Mouse (Mus musculus) liver, embryonic 14.5 days (tissue): ENCODE measurements around the gene Tnfaip2. TPM values are rescaled to one million over a fixed set of nuclear protein-coding genes. Genes with fewer than 3 reads are reported as not detected.

Experiments used
- ATAC-seq: fragments of 200-750 bp; cut with Nextera tagmentation; 2 replicates; pipeline ENCODE4 v1.8.0; 2017; ENCODE audit warnings: moderate number of reproducible peaks, mild to moderate bottlenecking, moderate library complexity; ENCODE audit not compliant: insufficient read depth
- DNase-seq, 3 experiments: peaks; one replicate each; pipeline ENCODE4 v3.0.0-alpha.2; 2012 to 2013; ENCODE audit warnings: low read depth in 3 of 3, low spot score in 3 of 3
- H3K27ac ChIP-seq: fragments of 300-500 bp; sonication (generic); 2 replicates; pipeline ENCODE4 v1.5.1; 2014; ENCODE audit warnings: moderate library complexity, mild to moderate bottlenecking, control low read depth, inconsistent platforms
- H3K27me3 ChIP-seq: fragments of 300-500 bp; sonication (generic); 2 replicates; pipeline ENCODE4 v1.6.1; 2014; ENCODE audit warnings: mild to moderate bottlenecking, low read length, moderate library complexity; ENCODE audit not compliant: control insufficient read depth, insufficient read depth
- H3K36me3 ChIP-seq: fragments of 300-500 bp; sonication (generic); replicated peaks from 2 replicates; pipeline ENCODE4 v1.6.1; 2014; ENCODE audit warnings: low read depth; ENCODE audit not compliant: control insufficient read depth, insufficient read depth
- H3K4me1 ChIP-seq, 2 experiments: fragments of 200-500 bp in 1 of 2; fragments of 300-500 bp in 1 of 2; sonication (generic) in 1 of 2; replicated peaks; 2 replicates each; pipeline ENCODE4 v1.6.1; 2012 to 2014; ENCODE audit warnings: antibody characterized with exemption in 1 of 2, inconsistent platforms in 1 of 2, low read length in 1 of 2; ENCODE audit not compliant: control insufficient read depth in 2 of 2, insufficient read depth in 2 of 2
- H3K4me2 ChIP-seq: fragments of 300-500 bp; sonication (generic); 2 replicates; pipeline ENCODE4 v1.6.1; 2014; ENCODE audit warnings: low read depth, mild to moderate bottlenecking, control low read depth, moderate library complexity
- H3K4me3 ChIP-seq, 2 experiments: fragments of 200-500 bp in 1 of 2; fragments of 300-500 bp in 1 of 2; sonication (generic) in 1 of 2; 2 replicates each; pipeline ENCODE4 v1.5.1; 2012 to 2014; ENCODE audit warnings: low read depth in 2 of 2, low read length in 2 of 2, mild to moderate bottlenecking in 2 of 2, control low read depth in 1 of 2, inconsistent platforms in 1 of 2, moderate library complexity in 1 of 2; ENCODE audit not compliant: insufficient read depth in 1 of 2
- H3K9ac ChIP-seq: fragments of 300-500 bp; sonication (generic); replicated peaks from 2 replicates; pipeline ENCODE4 v1.6.1; 2014; ENCODE audit warnings: mild to moderate bottlenecking, control low read depth, moderate library complexity
- H3K9me3 ChIP-seq: fragments of 300-500 bp; sonication (generic); 2 replicates; pipeline ENCODE4 v1.6.1; 2016; ENCODE audit warnings: low read length, mixed read lengths; ENCODE audit not compliant: control insufficient read depth
- CTCF ChIP-seq: IDR thresholded peaks from 2 replicates; pipeline ENCODE4 v1.5.1; 2016; ENCODE audit warnings: antibody characterized with exemption, low read depth, control low read depth
- EP300 ChIP-seq: IDR thresholded peaks from 2 replicates; pipeline ENCODE4 v1.6.1; 2016; ENCODE audit warnings: antibody characterized with exemption, low read depth
- WGBS: fragments of 180-500 bp; shearing (Covaris S2); extraction: QIAGEN DNeasy Blood & Tissue Kit; methylation state at CpG from one replicate; pipeline ENCODE4 v1.1.7; 2014; ENCODE audit not compliant: insufficient replicate concordance; 5-methylcytosine and 5-hydroxymethylcytosine counted together
- polyA plus RNA-seq, 2 experiments: library from polyadenylated mRNA; depleted of rRNA in 1 of 2; stranded (reverse) in 1 of 2; unstranded in 1 of 2; fragments of >200 nt; fragmentation: Nextera tagmentation in 1 of 2; extraction: Ambion mirVana in 1 of 2; gene quantifications; 2 replicates each; pipeline versions ENCODE4 v1.2.1 to v1.2.3; 2012 to 2014

Tnfaip2 gene
- polyA plus RNA-seq, 2 experiments = 57.6 to 78.7 TPM

GRCm38 (mm10) chr12:111451561-111451960, 9.3 kb downstream of the Tnfaip2 start:
- 85% methylated on average over 7 of the region's 7 CpGs for WGBS
- Histone ChIP-seq H3K4me1 (peaks cover 0 to 5% of the 10 kb centered on the region in 2 experiments; a peak in 2 of 4 replicates), H3K36me3 (peaks cover 83% of the 10 kb centered on the region), H3K4me3 (no peak overlapping the region), H3K9me3 (no peaks in the 10 kb centered on the region), H3K27me3 (no peaks in the 10 kb centered on the region; the same call in 1 of the 2 replicates), H3K27ac (no peak overlapping the region), H3K9ac (no peak overlapping the region), H3K4me2 (no peak overlapping the region)
- DNase-seq (no peak), ATAC-seq (no peak)
- no peak for TF ChIP-seq EP300
- TF ChIP-seq CTCF = no peak

- H3K4me1 ChIP-seq = peaks cover 0 to 2% of the 10 kb centered on the region in 2 experiments; a peak in 1 of 4 replicates
- no peak overlapping the region for H3K9ac ChIP-seq
- no peak for DNase-seq
- WGBS = 55% methylated on average over 4 of the region's 4 CpGs
- no peak overlapping the region for H3K4me3 ChIP-seq
- no peaks in the 10 kb centered on the region; the same call in 1 of the 2 replicates for H3K27me3 ChIP-seq
- H3K9me3 ChIP-seq = no peaks in the 10 kb centered on the region
- no peak overlapping the region for H3K4me2 ChIP-seq
- peaks cover 59% of the 10 kb centered on the region for H3K36me3 ChIP-seq
- no peak overlapping the region for H3K27ac ChIP-seq
- no peak for TF ChIP-seq EP300
- TF ChIP-seq CTCF = 0 out of 2 replicates have a peak, but pooled peaks have one; percentile 6
- no peak for ATAC-seq
These were observed 11.8 kb downstream of the Tnfaip2 start for GRCm38 (mm10) chr12:111454021-111454420.

GRCm38 (mm10) chr12:111454543-111455280, 12.4 kb downstream of the Tnfaip2 start:
- Histone ChIP-seq H3K4me1 (peaks cover 0 to 2% of the 10 kb centered on the region in 2 experiments; a peak in 1 of 4 replicates), H3K9me3 (no peaks in the 10 kb centered on the region), H3K4me3 (no peak overlapping the region), H3K4me2 (no peak overlapping the region), H3K36me3 (peaks cover 52% of the 10 kb centered on the region), H3K27me3 (no peaks in the 10 kb centered on the region; the same call in 1 of the 2 replicates), H3K27ac (no peak overlapping the region), H3K9ac (no peak overlapping the region)
- no peak for ATAC-seq
- TF ChIP-seq CTCF = no peak
- no peak for TF ChIP-seq EP300
- WGBS = 72% methylated on average over 10 of the region's 10 CpGs
- DNase-seq = no peak

- WGBS = 65% methylated on average over 12 of the region's 12 CpGs
- Histone ChIP-seq H3K9ac (0 out of 2 replicates have a peak overlapping the region, but pooled peaks have one; percentile 9), H3K27ac (no peak overlapping the region), H3K36me3 (peaks cover 45% of the 10 kb centered on the region), H3K4me3 (no peak overlapping the region), H3K9me3 (no peaks in the 10 kb centered on the region), H3K27me3 (no peaks in the 10 kb centered on the region; the same call in 1 of the 2 replicates), H3K4me2 (no peak overlapping the region), H3K4me1 (peaks cover 0 to 2% of the 10 kb centered on the region in 2 experiments; a peak in 1 of 4 replicates)
- DNase-seq (no peak), ATAC-seq (peak; percentile 10; the same call in 1 of the 2 replicates)
- TF ChIP-seq CTCF = no peak
- no peak for TF ChIP-seq EP300
These were observed 13.1 kb downstream of the Tnfaip2 start for GRCm38 (mm10) chr12:111455311-111455846.

GRCm38 (mm10) chr12:111455860-111456259, 13.6 kb downstream of the Tnfaip2 start:
- H3K27ac ChIP-seq = no peak overlapping the region
- DNase-seq = no peak
- no peak overlapping the region for H3K4me2 ChIP-seq
- no peak overlapping the region for H3K4me3 ChIP-seq
- H3K27me3 ChIP-seq = no peaks in the 10 kb centered on the region; the same call in 1 of the 2 replicates
- peak; percentile 10; the same call in 1 of the 2 replicates for ATAC-seq
- peaks cover 40% of the 10 kb centered on the region for H3K36me3 ChIP-seq
- 42% methylated on average over 8 of the region's 8 CpGs for WGBS
- peaks cover 0 to 2% of the 10 kb centered on the region in 2 experiments; a peak in 1 of 4 replicates for H3K4me1 ChIP-seq
- no peaks in the 10 kb centered on the region for H3K9me3 ChIP-seq
- no peak overlapping the region for H3K9ac ChIP-seq
- TF ChIP-seq CTCF (no peak), EP300 (no peak)
